Mouse (Mus musculus) urinary bladder, postnatal 36 days (tissue): Measurements from ENCODE around the gene Nucb2.

Experiments
- DNase-seq, 2 experiments: peaks; one replicate each; pipeline ENCODE4 v3.0.0; 2022; ENCODE audit warnings: low spot score in 2 of 2, mixed read lengths in 1 of 2

Gene Nucb2

DNA sequence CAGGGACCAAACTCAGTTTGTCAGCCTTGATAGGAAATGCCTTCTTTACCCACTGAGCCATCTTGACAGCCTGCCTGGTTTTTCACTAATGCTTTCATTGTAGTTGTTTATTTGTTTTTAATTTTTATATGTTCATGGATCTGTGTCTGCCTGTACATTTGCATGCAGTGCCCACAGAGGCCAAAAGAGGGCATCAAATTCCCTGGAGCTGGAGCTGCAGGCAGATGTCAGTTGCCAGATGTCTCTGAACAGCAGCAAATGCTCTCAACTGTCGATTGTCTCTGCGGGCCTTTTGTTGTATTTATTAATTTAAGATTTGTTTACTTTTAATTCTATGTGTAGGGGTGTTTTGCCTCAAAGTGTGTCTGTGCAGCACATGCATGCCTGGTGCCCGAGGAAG, 15.6 kb downstream of the Nucb2 start:
- DNase-seq: no peak

DNA sequence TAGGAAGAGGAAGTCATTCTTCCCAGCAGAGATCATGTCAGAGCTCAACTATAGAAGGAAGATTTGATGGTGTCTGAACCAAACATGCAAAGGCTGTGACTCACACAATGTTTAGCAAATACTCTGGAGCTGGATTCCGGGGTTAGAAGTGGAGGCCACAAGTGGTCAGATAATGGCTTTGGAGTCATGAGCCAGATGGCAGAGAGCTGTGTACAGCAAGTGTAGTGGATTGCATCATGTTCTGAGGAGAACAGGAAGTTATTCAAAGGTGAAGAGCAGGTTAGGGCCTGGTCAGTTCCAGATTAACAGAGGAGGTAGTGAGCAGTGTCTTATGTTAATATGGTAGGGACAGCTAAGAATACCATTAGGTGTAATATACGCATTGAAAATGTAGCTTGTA, 20.4 kb downstream of the Nucb2 start:
- no peak for DNase-seq

DNA sequence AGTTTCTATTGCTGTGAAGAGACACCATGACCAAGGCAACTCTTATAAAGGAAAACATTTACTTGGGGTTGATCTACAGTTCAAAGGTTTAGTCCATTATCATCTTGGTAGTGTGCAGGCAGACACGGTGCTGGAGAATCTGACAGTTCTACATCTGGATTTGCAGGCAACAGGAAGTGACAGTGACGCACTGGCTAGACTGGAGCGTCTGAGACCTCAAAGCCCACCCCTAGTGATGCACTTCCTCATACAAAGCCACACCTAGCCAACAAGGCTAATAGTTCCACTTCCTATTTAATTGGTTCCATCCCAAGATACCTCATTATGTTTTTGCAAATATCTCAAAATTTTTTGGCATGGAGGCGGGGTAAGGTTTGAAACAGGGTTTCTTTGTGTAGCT, 25.6 kb downstream of the Nucb2 start:
- DNase-seq: no peak

DNA sequence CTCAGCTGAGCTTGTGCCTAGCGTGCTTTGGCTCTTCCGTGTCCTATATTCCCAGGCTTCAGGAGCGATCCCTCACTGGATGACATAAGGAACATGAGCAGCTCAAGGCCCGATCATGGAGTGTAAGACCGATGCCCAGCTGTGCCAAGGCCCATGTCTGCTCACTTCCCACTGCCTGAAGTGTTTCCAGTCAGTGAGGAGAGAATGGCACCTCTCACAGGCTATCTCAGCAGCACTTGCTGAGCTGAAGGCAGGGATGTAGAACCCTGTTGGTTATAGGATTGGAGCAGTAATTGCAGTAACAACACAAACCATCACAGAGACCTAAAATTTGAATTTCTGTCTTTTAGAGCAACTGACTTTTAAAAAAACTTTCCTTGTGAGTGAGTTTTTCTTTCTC, 26.3 kb downstream of the Nucb2 start:
- DNase-seq: no peak

GRCm38 (mm10) chr7:116531311-116531710, 27.1 kb downstream of the Nucb2 start:
- DNase-seq: no peak

- DNase-seq: no peak
Observed at GRCm38 (mm10) chr7:116556834-116557233, 52.7 kb downstream of the Nucb2 start.

DNA sequence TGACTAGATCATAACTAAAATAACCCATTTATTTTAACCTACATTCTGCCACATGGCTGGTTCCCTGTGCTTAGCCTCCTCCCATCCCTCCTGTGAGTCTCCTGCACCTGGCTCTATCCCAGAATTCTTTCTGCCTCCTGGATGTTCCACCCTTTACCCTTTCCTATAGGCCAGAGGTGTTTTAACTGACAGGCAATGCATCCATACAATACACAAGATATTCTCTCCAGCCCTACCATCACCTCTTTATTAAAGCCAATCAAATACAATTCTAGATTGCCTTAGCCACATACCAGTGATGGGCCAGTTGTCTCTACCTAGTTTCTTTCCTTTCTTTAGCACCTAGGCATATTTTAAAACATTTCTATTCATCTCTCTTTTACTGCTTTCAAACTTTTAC, 70.4 kb downstream of the Nucb2 start:
- no peak for DNase-seq
